Mouse (Mus musculus) bone marrow, adult 2 months (tissue): Measurements from ENCODE around the gene Dennd2a.

ENCODE experiments used
- CTCF ChIP-seq: fragments of 200-500 bp; IDR thresholded peaks from 2 replicates; pipeline ENCODE4 v1.5.1; 2011; ENCODE audit warnings: low read length, control low read depth; ENCODE audit not compliant: control insufficient read depth, insufficient read depth
- POLR2A ChIP-seq: fragments of 200-500 bp; IDR thresholded peaks from 2 replicates; pipeline ENCODE4 v1.6.1; 2011; ENCODE audit warnings: low read depth, mild to moderate bottlenecking, control low read depth, low read length, borderline replicate concordance; ENCODE audit not compliant: control insufficient read depth

DNA sequence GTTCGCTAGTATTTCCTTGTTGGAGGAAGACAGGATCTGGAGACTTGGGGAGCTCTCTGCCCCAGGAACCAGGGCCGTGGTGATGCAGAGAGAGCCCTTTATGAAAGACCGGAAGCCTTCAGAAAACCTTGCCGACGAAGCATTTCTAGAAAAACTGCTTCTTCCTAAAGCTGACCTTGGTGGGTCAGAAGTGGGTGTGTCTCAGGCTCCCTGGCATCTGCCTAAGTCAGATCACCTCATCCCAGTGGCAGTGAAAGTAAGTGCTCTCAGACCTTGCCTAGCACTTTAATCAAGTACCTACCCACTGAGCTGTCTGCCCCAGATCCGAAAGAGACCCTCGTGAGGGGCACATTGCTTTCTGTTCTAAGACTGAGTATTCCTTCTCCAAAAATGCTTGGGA is 17.3 kb upstream of the Dennd2a start:
- TF ChIP-seq POLR2A (no peak), CTCF (no peak)
